Mouse (Mus musculus) c-Kit-positive CD71-positive TER-119-positive erythroid progenitor cells, embryonic 14.5 days (primary cell): ENCODE results near the gene Eda2r.
A peak's percentile ranks its signal among the peaks of the same experiment; 100 is the strongest.

ENCODE experiments used
- DNase-seq: peaks from one replicate; pipeline ENCODE4 v3.0.0-alpha.2; 2013; ENCODE audit warnings: low spot score

Eda2r gene

GRCm38 (mm10) chrX:97377065-97377421 is at the start of gene Eda2r:
Eda2r (minus strand) TSS chrX:97377216.
- peak; percentile 15 for DNase-seq

GRCm38 (mm10) chrX:97397872-97398271 is 20.9 kb upstream of the Eda2r start:
- no peak for DNase-seq

- DNase-seq, result no peak
These were observed 1.1 kb upstream of the Eda2r start for GRCm38 (mm10) chrX:97378076-97378475.

- no peak for DNase-seq
These were observed 523 bp downstream of the Eda2r start for GRCm38 (mm10) chrX:97376321-97377064.

- no peak for DNase-seq
These were observed 4.2 kb downstream of the Eda2r start for GRCm38 (mm10) chrX:97372826-97373225.

- DNase-seq, result no peak
These were observed 7.8 kb downstream of the Eda2r start for GRCm38 (mm10) chrX:97369206-97369605.

- DNase-seq, result no peak
These were observed 8.3 kb downstream of the Eda2r start for GRCm38 (mm10) chrX:97368741-97369140.

GRCm38 (mm10) chrX:97360919-97361318 is 16.1 kb downstream of the Eda2r start:
- no peak for DNase-seq

GRCm38 (mm10) chrX:97327891-97328290 is 49.1 kb downstream of the Eda2r start:
- no peak for DNase-seq
